Mouse (Mus musculus) neural tube, embryonic 13.5 days (tissue): ENCODE results near the gene Thap2. TPM values are rescaled to one million over a fixed set of nuclear protein-coding genes. Genes with fewer than 3 reads are reported as not detected.

Source experiments
- ATAC-seq: fragments of 200-750 bp; cut with Nextera tagmentation; 2 replicates; pipeline ENCODE4 v1.8.0; 2017; ENCODE audit warnings: low read depth, mild to moderate bottlenecking, moderate TSS enrichment, moderate library complexity
- H3K27ac ChIP-seq: fragments of 300-500 bp; sonication (generic); replicated peaks from 2 replicates; pipeline ENCODE4 v1.5.1; 2015; ENCODE audit warnings: moderate library complexity, mild to moderate bottlenecking, inconsistent platforms
- H3K27me3 ChIP-seq: fragments of 300-500 bp; sonication (generic); 2 replicates; pipeline ENCODE4 v1.6.1; 2015; ENCODE audit warnings: mild to moderate bottlenecking, inconsistent platforms
- H3K36me3 ChIP-seq: fragments of 300-500 bp; sonication (generic); 2 replicates; pipeline ENCODE4 v1.6.1; 2015; ENCODE audit warnings: mild to moderate bottlenecking, inconsistent platforms
- H3K4me1 ChIP-seq: fragments of 300-500 bp; sonication (generic); replicated peaks from 2 replicates; pipeline ENCODE4 v1.6.1; 2015; ENCODE audit warnings: inconsistent platforms
- H3K4me2 ChIP-seq: fragments of 300-500 bp; sonication (generic); 2 replicates; pipeline ENCODE4 v1.6.1; 2015; ENCODE audit warnings: inconsistent platforms, mild to moderate bottlenecking, moderate library complexity
- H3K4me3 ChIP-seq: fragments of 300-500 bp; sonication (generic); 2 replicates; pipeline ENCODE4 v1.5.1; 2015; ENCODE audit warnings: mild to moderate bottlenecking, inconsistent platforms
- H3K9ac ChIP-seq: fragments of 300-500 bp; sonication (generic); 2 replicates; pipeline ENCODE4 v1.6.1; 2015; ENCODE audit warnings: moderate library complexity, mild to moderate bottlenecking, inconsistent platforms
- H3K9me3 ChIP-seq: fragments of 300-500 bp; sonication (generic); 2 replicates; pipeline ENCODE4 v1.6.1; 2016; ENCODE audit warnings: inconsistent platforms
- WGBS: fragments of 180-500 bp; shearing (Covaris S2); methylation state at CpG from one replicate; pipeline ENCODE4 v1.1.7; 2015; 5-methylcytosine and 5-hydroxymethylcytosine counted together
- polyA plus RNA-seq: library from polyadenylated mRNA; unstranded; fragments of >200 nt; fragmentation: Nextera tagmentation; extraction: Ambion mirVana; gene quantifications from 2 replicates; pipeline ENCODE4 v1.2.1, GENCODE M21; 2015

Thap2 gene
- polyA plus RNA-seq, 1 experiment from 2014 or later: 25.6 TPM

- peaks cover 23% of the 10 kb centered on the region for H3K36me3 ChIP-seq
- no peaks in the 10 kb centered on the region for H3K27me3 ChIP-seq
- H3K9me3 ChIP-seq: no peaks in the 10 kb centered on the region
- no peak overlapping the region for H3K9ac ChIP-seq
- no peak overlapping the region for H3K4me3 ChIP-seq
- H3K4me2 ChIP-seq: no peak overlapping the region
- H3K4me1 ChIP-seq: no peaks in the 10 kb centered on the region
- 90% methylated on average over 7 of the region's 7 CpGs for WGBS
- no peak for ATAC-seq
- H3K27ac ChIP-seq: no peak overlapping the region
Observed at GRCm38 (mm10) chr10:115349509-115349908, 34.7 kb downstream of the Thap2 start.

- no peak for ATAC-seq
- no peaks in the 10 kb centered on the region for H3K4me1 ChIP-seq
Observed at GRCm38 (mm10) chr10:115349029-115349428, 35.2 kb downstream of the Thap2 start.

DNA sequence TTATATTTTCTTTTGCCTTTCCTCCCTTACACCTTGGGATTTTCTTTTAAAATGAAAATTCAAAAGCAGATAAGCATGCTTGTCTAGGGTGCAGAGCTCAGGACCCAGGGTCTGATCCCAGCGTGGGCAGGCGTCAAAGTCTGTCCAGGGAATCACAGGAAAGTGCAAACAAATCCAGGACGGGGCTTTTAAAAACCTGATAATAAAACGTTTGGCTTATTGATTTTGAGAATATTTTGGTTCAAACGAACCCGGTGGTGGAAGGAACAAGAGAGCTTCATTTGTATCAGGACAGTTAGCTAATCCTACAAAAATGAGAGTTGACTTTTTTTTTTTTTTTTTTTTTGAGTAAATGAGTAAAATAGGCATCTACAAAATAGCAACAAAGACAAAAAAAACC, 36.1 kb downstream of the Thap2 start:
- Histone ChIP-seq H3K4me1 (no peaks in the 10 kb centered on the region), H3K27ac (no peak overlapping the region), H3K36me3 (peaks cover 29% of the 10 kb centered on the region), H3K9ac (no peak overlapping the region), H3K9me3 (no peaks in the 10 kb centered on the region), H3K4me2 (no peak overlapping the region), H3K4me3 (no peak overlapping the region), H3K27me3 (no peaks in the 10 kb centered on the region)
- no peak for ATAC-seq
- 86% methylated on average over 6 of the region's 6 CpGs for WGBS

More at GRCm38 (mm10) chr10:115349029-115349428, 35.2 kb downstream of the Thap2 start:
- Histone ChIP-seq H3K36me3 (peaks cover 24% of the 10 kb centered on the region), H3K9ac (no peak overlapping the region), H3K27me3 (no peaks in the 10 kb centered on the region), H3K27ac (no peak overlapping the region), H3K4me3 (no peak overlapping the region), H3K4me2 (no peak overlapping the region), H3K9me3 (no peaks in the 10 kb centered on the region)
- 65% methylated on average over 10 of the region's 10 CpGs for WGBS

DNA sequence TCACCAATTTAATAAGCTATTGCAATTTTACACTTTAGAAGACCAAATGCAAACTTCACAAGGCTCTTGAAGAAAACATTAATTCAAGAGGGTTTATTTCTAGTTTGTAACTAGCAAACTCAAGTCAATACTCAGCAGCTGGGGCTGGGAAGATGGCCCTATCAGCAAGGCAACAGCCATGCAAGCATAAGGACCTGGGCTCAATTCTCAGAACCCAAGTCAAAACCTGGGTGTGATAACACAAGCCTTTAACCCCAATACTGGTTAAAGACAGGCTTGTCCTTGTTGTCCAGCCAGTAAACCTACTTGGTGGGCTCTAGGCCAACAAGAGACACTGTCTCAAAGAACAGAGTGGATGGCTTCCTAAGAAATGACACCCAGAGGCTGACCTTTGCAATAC, 37.8 kb downstream of the Thap2 start:
- H3K9ac ChIP-seq: no peak overlapping the region
- ATAC-seq: no peak
- H3K36me3 ChIP-seq: peaks cover 44% of the 10 kb centered on the region
- no peak overlapping the region for H3K4me3 ChIP-seq
- H3K27me3 ChIP-seq: no peaks in the 10 kb centered on the region
- no peak overlapping the region for H3K27ac ChIP-seq
- H3K4me2 ChIP-seq: no peak overlapping the region
- no peaks in the 10 kb centered on the region for H3K4me1 ChIP-seq
- no peaks in the 10 kb centered on the region for H3K9me3 ChIP-seq

DNA sequence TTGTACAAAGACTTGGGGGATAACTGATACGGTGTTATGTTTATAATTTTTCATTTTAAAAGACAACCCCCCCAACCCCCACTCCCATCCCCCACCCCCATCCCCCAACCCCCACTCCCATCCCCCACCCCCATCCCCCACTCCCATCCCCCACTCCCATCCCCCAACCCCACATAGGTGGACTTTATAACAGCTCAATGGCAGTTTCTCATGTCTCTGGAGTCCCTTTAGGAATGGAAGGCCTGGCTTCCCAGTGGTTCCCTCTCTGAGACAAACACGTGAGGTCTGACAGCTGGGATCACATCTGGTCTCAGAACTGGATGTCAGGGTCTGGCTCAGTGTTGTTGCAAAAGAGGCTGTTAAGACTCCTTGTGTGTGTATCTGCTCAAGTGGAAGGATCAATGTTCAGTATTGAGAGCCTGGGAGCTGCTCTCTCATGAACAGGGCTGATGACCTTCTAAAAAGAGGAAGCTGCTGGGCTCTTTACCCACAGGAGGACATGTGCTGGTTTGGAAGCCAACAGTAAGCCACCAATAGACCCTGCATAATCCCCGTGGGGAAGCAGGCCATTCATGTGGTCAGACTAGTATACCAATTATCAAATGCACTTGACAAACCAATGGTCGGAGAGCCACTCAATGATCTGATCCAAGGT, 41.3 kb downstream of the Thap2 start:
- no peak overlapping the region for H3K9ac ChIP-seq
- H3K27me3 ChIP-seq: no peaks in the 10 kb centered on the region
- WGBS: 86% methylated on average over 4 of the region's 4 CpGs
- no peak overlapping the region for H3K4me2 ChIP-seq
- no peak overlapping the region for H3K4me3 ChIP-seq
- H3K4me1 ChIP-seq: no peaks in the 10 kb centered on the region
- H3K36me3 ChIP-seq: peaks cover 69% of the 10 kb centered on the region
- H3K27ac ChIP-seq: no peak overlapping the region
- no peak for ATAC-seq
- no peaks in the 10 kb centered on the region for H3K9me3 ChIP-seq

DNA sequence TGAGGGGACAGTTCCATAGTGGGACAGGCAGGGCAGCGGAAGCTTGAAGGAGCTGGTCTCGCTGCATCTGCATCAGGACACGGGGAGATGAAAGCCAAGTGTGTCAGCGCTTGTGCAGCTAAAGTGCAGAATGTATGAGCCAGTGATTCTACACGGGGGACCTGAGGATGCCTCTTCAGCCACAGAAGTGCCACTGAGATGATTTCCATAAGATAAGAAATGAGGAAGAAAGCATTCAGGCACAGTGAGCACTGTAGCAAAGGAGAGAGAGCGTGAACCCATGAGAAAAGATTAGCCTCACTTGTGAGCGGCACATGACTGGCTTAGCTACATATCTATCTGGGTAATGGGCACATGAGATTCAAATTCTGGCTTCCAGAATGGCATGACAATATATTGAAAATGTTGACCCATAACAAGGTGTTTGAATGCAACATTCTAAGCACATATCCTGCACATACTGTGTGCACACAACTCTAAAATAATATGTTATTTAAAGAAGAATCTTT, 44.4 kb downstream of the Thap2 start:
- Histone ChIP-seq H3K9ac (no peak overlapping the region), H3K4me3 (no peak overlapping the region), H3K27ac (no peak overlapping the region), H3K4me1 (no peaks in the 10 kb centered on the region), H3K36me3 (peaks cover 50% of the 10 kb centered on the region), H3K9me3 (no peaks in the 10 kb centered on the region), H3K4me2 (no peak overlapping the region), H3K27me3 (no peaks in the 10 kb centered on the region)
- 93% methylated on average over 7 of the region's 7 CpGs for WGBS
- ATAC-seq: no peak

DNA sequence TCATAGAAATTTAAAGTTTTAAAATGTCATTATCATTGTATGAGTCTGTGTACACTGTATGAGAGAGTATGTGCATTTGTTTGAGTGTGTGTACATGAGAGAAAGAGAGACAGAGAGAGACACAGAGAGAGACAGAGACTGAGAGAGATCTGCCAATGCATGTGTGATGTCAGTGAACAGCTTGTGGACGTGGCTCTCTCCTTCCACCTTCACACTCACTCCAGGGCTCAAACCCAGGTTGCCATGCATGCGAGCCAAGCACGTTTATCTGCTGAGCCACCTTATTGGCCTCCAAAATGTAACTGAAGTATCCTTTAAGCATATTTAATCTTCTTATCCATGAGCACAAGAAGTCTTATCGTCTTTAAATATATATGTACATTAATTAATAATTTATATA, 47.3 kb downstream of the Thap2 start:
- H3K27me3 ChIP-seq: no peaks in the 10 kb centered on the region

DNA sequence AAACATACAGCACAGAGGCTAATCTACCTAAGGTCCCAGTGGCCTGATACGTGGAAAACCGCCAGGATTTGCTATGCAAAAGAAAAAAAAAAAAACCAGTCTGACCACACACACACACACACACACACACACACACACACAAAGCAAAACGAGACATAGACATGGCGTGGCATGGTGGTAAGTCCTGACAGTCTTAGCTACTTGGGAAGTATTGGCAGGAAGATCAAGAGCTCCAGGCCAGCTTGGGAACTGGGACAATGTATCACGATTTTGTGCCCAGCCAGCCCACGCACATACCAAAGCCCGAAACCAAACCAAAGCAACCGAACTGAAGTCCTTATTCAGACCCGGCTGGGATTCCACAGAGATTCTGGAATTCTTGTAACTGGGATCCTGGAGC, 50.7 kb downstream of the Thap2 start:
- H3K27me3 ChIP-seq: no peaks in the 10 kb centered on the region
- no peaks in the 10 kb centered on the region for H3K36me3 ChIP-seq
- no peak overlapping the region for H3K27ac ChIP-seq
- 88% methylated on average over 9 of the region's 9 CpGs for WGBS
- H3K4me3 ChIP-seq: no peak overlapping the region
- ATAC-seq: no peak
- no peak overlapping the region for H3K9ac ChIP-seq
- H3K4me2 ChIP-seq: no peak overlapping the region
- no peaks in the 10 kb centered on the region for H3K9me3 ChIP-seq
- H3K4me1 ChIP-seq: no peaks in the 10 kb centered on the region

More for the DNA sequence above, 47.3 kb downstream of the Thap2 start:
- Histone ChIP-seq H3K27ac (no peak overlapping the region), H3K9ac (no peak overlapping the region), H3K4me3 (no peak overlapping the region), H3K9me3 (no peaks in the 10 kb centered on the region), H3K4me2 (no peak overlapping the region), H3K4me1 (no peaks in the 10 kb centered on the region), H3K36me3 (peaks cover 30% of the 10 kb centered on the region)
- WGBS: 87% methylated on average over 4 of the region's 4 CpGs
- ATAC-seq: no peak

- Histone ChIP-seq H3K4me3 (no peak overlapping the region), H3K27ac (no peak overlapping the region), H3K36me3 (no peaks in the 10 kb centered on the region), H3K27me3 (no peaks in the 10 kb centered on the region), H3K4me2 (no peak overlapping the region), H3K9me3 (no peaks in the 10 kb centered on the region), H3K4me1 (no peaks in the 10 kb centered on the region), H3K9ac (no peak overlapping the region)
- ATAC-seq: no peak
- 88% methylated on average over 4 of the region's 4 CpGs for WGBS
Observed at GRCm38 (mm10) chr10:115332997-115333396, 51.2 kb downstream of the Thap2 start.

DNA sequence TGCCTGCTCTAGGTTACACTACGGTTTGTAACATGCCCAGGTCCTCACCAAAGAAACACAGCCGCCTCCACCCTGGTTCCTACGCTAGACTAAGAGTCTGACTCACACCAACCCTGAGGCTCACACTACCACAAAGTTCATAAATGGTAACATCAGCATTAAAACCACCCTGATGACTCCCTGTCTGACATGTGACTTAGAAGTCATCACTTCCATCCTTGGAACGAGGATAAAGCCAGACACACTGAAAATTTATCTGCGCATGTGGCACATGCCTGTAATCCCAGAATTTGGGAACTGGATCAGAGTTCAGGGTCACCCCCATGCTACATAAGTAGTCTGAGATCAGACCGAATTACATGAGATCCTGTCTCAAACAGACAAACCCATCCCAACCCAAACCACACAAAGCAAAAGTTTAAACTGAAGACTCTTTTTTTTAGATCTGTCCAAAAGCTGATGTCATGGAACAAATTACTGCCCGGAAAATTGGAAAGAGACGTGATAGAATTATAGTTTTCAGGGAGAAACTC, 51.8 kb downstream of the Thap2 start:
- Histone ChIP-seq H3K27ac (no peak overlapping the region), H3K9me3 (no peaks in the 10 kb centered on the region), H3K27me3 (no peaks in the 10 kb centered on the region), H3K36me3 (no peaks in the 10 kb centered on the region), H3K4me2 (no peak overlapping the region), H3K9ac (no peak overlapping the region), H3K4me3 (no peak overlapping the region), H3K4me1 (no peaks in the 10 kb centered on the region)
- WGBS: 88% methylated on average over 8 of the region's 8 CpGs
- ATAC-seq: no peak

GRCm38 (mm10) chr10:115329010-115329530, 55.2 kb downstream of the Thap2 start:
- Histone ChIP-seq H3K27me3 (no peaks in the 10 kb centered on the region), H3K4me2 (no peak overlapping the region), H3K4me3 (no peak overlapping the region), H3K9me3 (no peaks in the 10 kb centered on the region), H3K27ac (no peak overlapping the region), H3K36me3 (no peaks in the 10 kb centered on the region), H3K4me1 (0 out of 2 replicates have a peak, but pooled peaks cover 4% of the 10 kb centered on the region), H3K9ac (no peak overlapping the region)
- no peak for ATAC-seq
- 81% methylated on average over 3 of the region's 3 CpGs for WGBS

DNA sequence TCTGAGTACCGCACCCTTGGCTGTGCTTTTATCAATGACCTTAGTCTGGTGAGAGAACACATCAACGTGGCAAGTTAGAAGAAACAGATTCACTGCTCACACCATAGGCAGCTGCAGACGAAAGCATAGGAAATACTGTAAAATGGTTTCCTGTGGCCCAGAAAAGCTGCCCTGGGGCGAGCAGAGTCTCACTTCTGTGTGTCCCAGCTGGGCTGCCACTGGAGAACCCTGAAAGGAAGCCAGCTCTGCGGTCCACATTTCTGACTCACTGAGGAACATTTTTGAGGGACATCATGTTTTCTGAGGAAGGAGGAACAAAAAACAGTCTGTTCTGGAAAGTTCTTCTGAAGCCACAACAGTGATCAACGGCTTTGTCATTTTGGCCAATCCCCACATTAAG, 55.7 kb downstream of the Thap2 start:
- Histone ChIP-seq H3K4me1 (0 out of 2 replicates have a peak, but pooled peaks cover 4% of the 10 kb centered on the region), H3K9ac (no peak overlapping the region), H3K27me3 (no peaks in the 10 kb centered on the region), H3K36me3 (no peaks in the 10 kb centered on the region), H3K9me3 (no peaks in the 10 kb centered on the region), H3K27ac (no peak overlapping the region), H3K4me2 (no peak overlapping the region), H3K4me3 (no peak overlapping the region)
- ATAC-seq: no peak
- WGBS: 75% methylated on average over 6 of the region's 6 CpGs
